Comparison of ENCODE assay signal across 10 mouse cellular contexts in the genomic region with DNA sequence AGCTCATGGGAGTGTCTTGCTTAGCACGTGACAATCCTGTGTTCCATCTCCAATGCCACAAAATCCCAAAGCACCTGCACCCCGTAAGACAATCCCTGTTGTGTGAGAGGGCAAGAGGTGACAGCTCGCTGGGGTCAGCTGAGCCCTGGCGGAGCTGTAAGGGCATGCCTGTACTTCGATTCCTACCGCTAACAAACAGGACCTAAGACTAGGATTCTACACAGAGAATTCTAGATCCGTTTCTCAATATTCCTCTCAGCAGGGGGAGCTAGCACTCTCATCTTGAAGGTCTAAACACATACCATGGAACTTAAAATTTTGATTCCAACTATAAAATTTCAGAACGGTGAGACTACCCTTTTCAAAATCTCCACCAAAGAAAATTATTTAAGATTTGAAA. TPM values are rescaled to one million over a fixed set of nuclear protein-coding genes. Genes with fewer than 3 reads are reported as not detected.
DNase-seq lines count a peak whose midpoint lies in the region; ATAC-seq and TF ChIP-seq lines count a peak whose summit lies in the region.
"Had no signal": no experiment of that assay in that cellular context is flagged by ENCODE, and none has a peak within 500 bp of the region (broad histone marks: within the 10 kb centered on the region; RNA-seq: fewer than 3 reads in every experiment).

No protein-coding gene starts in this region.

- H3K27ac ChIP-seq in embryonic facial prominence, embryonic 11.5 days (replicated peaks; ENCODE audit: low read depth, low read length): no peak overlapping the region
- H3K27ac ChIP-seq in embryonic facial prominence, embryonic 10.5 days (replicated peaks): no peak overlapping the region
- H3K27ac ChIP-seq in liver, embryonic 14.5 days: no peak overlapping the region
- no peak overlapping the region for H3K27ac ChIP-seq in lung, embryonic 16.5 days (ENCODE audit: low read length)
- H3K27ac ChIP-seq: heart, embryonic 13.5 days had no signal

- TF ChIP-seq EP300 in liver, embryonic 14.5 days (IDR thresholded peaks at IDR 0.05; ENCODE audit: low read depth): no peak

- TF ChIP-seq CTCF in liver, embryonic 14.5 days (IDR thresholded peaks at IDR 0.05; ENCODE audit: low read depth): 0 out of 2 replicates have a peak, but pooled peaks have one; percentile 14

- H3K36me3 ChIP-seq in embryonic facial prominence, embryonic 11.5 days (replicated peaks; ENCODE audit: control insufficient read depth, insufficient read depth, low read depth, low read length): no peaks in the 10 kb centered on the region
- H3K36me3 ChIP-seq in embryonic facial prominence, embryonic 10.5 days (replicated peaks): no peaks in the 10 kb centered on the region
- no peaks in the 10 kb centered on the region for H3K36me3 ChIP-seq in liver, embryonic 14.5 days (replicated peaks; ENCODE audit: control insufficient read depth, insufficient read depth, low read depth)
- H3K36me3 ChIP-seq in lung, embryonic 16.5 days (ENCODE audit: control insufficient read depth, insufficient read depth, low read length): no peaks in the 10 kb centered on the region
- H3K36me3 ChIP-seq: heart, embryonic 13.5 days had no signal

- H3K9me3 ChIP-seq in embryonic facial prominence, embryonic 11.5 days (replicated peaks; ENCODE audit: control insufficient read depth, low read length): no peaks in the 10 kb centered on the region
- no peaks in the 10 kb centered on the region for H3K9me3 ChIP-seq in embryonic facial prominence, embryonic 10.5 days
- no peaks in the 10 kb centered on the region for H3K9me3 ChIP-seq in liver, embryonic 14.5 days (ENCODE audit: control insufficient read depth, low read length)
- H3K9me3 ChIP-seq in lung, embryonic 16.5 days (ENCODE audit: control insufficient read depth, low read length): no peaks in the 10 kb centered on the region
- H3K9me3 ChIP-seq: G1E; heart, embryonic 13.5 days had no signal

- WGBS in embryonic facial prominence, embryonic 11.5 days: 37% methylated on average over 8 of the region's 8 CpGs
- WGBS in embryonic facial prominence, embryonic 10.5 days: 32% methylated on average over 8 of the region's 8 CpGs
- WGBS in liver, embryonic 14.5 days (ENCODE audit: insufficient replicate concordance): 60% methylated on average over 8 of the region's 8 CpGs
- WGBS in lung, embryonic 16.5 days: 19% methylated on average over 8 of the region's 8 CpGs

- no peaks in the 10 kb centered on the region for H3K4me1 ChIP-seq in embryonic facial prominence, embryonic 11.5 days (ENCODE audit: control insufficient read depth, insufficient read depth, low read length)
- no peaks in the 10 kb centered on the region for H3K4me1 ChIP-seq in embryonic facial prominence, embryonic 10.5 days
- no peaks in the 10 kb centered on the region for H3K4me1 ChIP-seq in liver, embryonic 14.5 days (replicated peaks; ENCODE audit: control insufficient read depth in 2 of 2, insufficient read depth in 2 of 2, low read length in 1 of 2)
- H3K4me1 ChIP-seq in lung, embryonic 16.5 days (replicated peaks; ENCODE audit: control insufficient read depth, insufficient read depth, low read length): peaks cover 6% of the 10 kb centered on the region

- no peak overlapping the region for H3K4me3 ChIP-seq in embryonic facial prominence, embryonic 11.5 days (ENCODE audit: low read depth, low read length)
- no peak overlapping the region for H3K4me3 ChIP-seq in embryonic facial prominence, embryonic 10.5 days
- no peak overlapping the region for H3K4me3 ChIP-seq in liver, embryonic 14.5 days (ENCODE audit: insufficient read depth in 1 of 2, low read depth in 2 of 2, low read length in 2 of 2)
- H3K4me3 ChIP-seq in lung, embryonic 16.5 days (ENCODE audit: low read length): no peak overlapping the region
- H3K4me3 ChIP-seq: heart, embryonic 13.5 days had no signal

- H3K4me2 ChIP-seq in embryonic facial prominence, embryonic 11.5 days (ENCODE audit: low read depth, low read length): no peak overlapping the region
- no peak overlapping the region for H3K4me2 ChIP-seq in liver, embryonic 14.5 days (ENCODE audit: low read depth)
- peak overlapping the region; percentile 39; the same call in 1 of the 2 replicates for H3K4me2 ChIP-seq in lung, embryonic 16.5 days (ENCODE audit: low read depth, low read length)
- H3K4me2 ChIP-seq: heart, embryonic 13.5 days had no signal

- no peak overlapping the region for H3K9ac ChIP-seq in embryonic facial prominence, embryonic 11.5 days (replicated peaks; ENCODE audit: low read length)
- no peak overlapping the region for H3K9ac ChIP-seq in liver, embryonic 14.5 days (replicated peaks)
- H3K9ac ChIP-seq in lung, embryonic 16.5 days (ENCODE audit: low read length): 0 out of 2 replicates have a peak overlapping the region, but pooled peaks have one; percentile 27
- H3K9ac ChIP-seq: heart, embryonic 13.5 days had no signal

- peak; percentile 78 for DNase-seq in embryonic facial prominence, embryonic 11.5 days (ENCODE audit: low spot score)
- DNase-seq in embryonic facial prominence, embryonic 10.5 days (ENCODE audit: low spot score): no peak
- no peak for DNase-seq in liver, embryonic 14.5 days (ENCODE audit: low read depth in 3 of 3, low spot score in 3 of 3)
- DNase-seq in liver: no peak
- peak; percentile 83 for DNase-seq in embryo, embryonic 10 days (ENCODE audit: low spot score)
- DNase-seq in frontal cortex, postnatal 14 days (ENCODE audit: low spot score in 2 of 2): no peak

- ATAC-seq in embryonic facial prominence, embryonic 11.5 days (replicated peaks; ENCODE audit: insufficient number of reproducible peaks, low FRiP score, low TSS enrichment, low read depth): no peak
- no peak for ATAC-seq in liver, embryonic 14.5 days (ENCODE audit: insufficient read depth)
- peak; percentile 58 for ATAC-seq in lung, embryonic 16.5 days (ENCODE audit: low read depth)
- ATAC-seq in cerebellum, adult (ENCODE audit: insufficient number of reproducible peaks, low FRiP score, low TSS enrichment): no peak

- peaks cover 26% of the 10 kb centered on the region for H3K27me3 ChIP-seq in embryonic facial prominence, embryonic 11.5 days (ENCODE audit: control insufficient read depth, insufficient read depth, low read length)
- peaks cover 86% of the 10 kb centered on the region for H3K27me3 ChIP-seq in embryonic facial prominence, embryonic 10.5 days (replicated peaks; ENCODE audit: low read depth, poor library complexity, severe bottlenecking)
- H3K27me3 ChIP-seq in liver, embryonic 14.5 days (ENCODE audit: control insufficient read depth, insufficient read depth, low read length): peaks cover 32% of the 10 kb centered on the region
- peaks cover 18% of the 10 kb centered on the region for H3K27me3 ChIP-seq in lung, embryonic 16.5 days (ENCODE audit: control insufficient read depth, insufficient read depth, low read depth, low read length)

RNA-seq across cellular contexts. Expression of a gene that starts 9.7 kb away (rescaled TPM):
- 10.4 and 10.5 TPM in 2 replicates for polyA plus RNA-seq in embryonic facial prominence, embryonic 11.5 days (2014; fragmentation: Nextera tagmentation; extraction: Ambion mirVana)
- 8.0 and 11.4 TPM in 2 replicates for polyA plus RNA-seq in embryonic facial prominence, embryonic 10.5 days (2016; fragmentation: Nextera tagmentation; extraction: Ambion mirVana)
- 5.4 and 10.1 TPM in 2 replicates for polyA plus RNA-seq in liver, embryonic 14.5 days (2012; rRNA removed)
- 18.4 and 19.4 TPM in 2 replicates for polyA plus RNA-seq in liver, embryonic 14.5 days (2014; fragmentation: Nextera tagmentation; extraction: Ambion mirVana)
- polyA plus RNA-seq in lung, embryonic 16.5 days (2015; fragmentation: Nextera tagmentation; extraction: Ambion mirVana): 68.7 and 71.7 TPM in 2 replicates

Comparison
In these comparisons a context has a peak if more than half of its experiments do, and no peak if none do; other contexts are left out.
1. DNase-seq: peak in embryonic facial prominence, embryonic 11.5 days (single experiment) and embryo, embryonic 10 days (single experiment); none in embryonic facial prominence, embryonic 10.5 days (single experiment), liver, embryonic 14.5 days (0 of 3), liver (single experiment) and frontal cortex, postnatal 14 days (0 of 2).